Mouse (Mus musculus) liver, embryonic 13.5 days (tissue): ENCODE data around the gene Cacnb2. TPM values are rescaled to one million over a fixed set of nuclear protein-coding genes. Genes with fewer than 3 reads are reported as not detected.

ENCODE experiments used
- ATAC-seq: fragments of 200-750 bp; cut with Nextera tagmentation; 2 replicates; pipeline ENCODE4 v1.8.0; 2017; ENCODE audit warnings: low read depth, mild to moderate bottlenecking, moderate number of reproducible peaks, moderate library complexity
- DNase-seq: peaks from one replicate; pipeline ENCODE4 v3.0.0; 2022
- H3K27ac ChIP-seq: fragments of 300-500 bp; sonication (generic); 2 replicates; pipeline ENCODE4 v1.5.1; 2015; ENCODE audit warnings: moderate library complexity, mild to moderate bottlenecking, inconsistent platforms
- H3K27me3 ChIP-seq: fragments of 300-500 bp; sonication (generic); 2 replicates; pipeline ENCODE4 v1.6.1; 2015; ENCODE audit warnings: mild to moderate bottlenecking, inconsistent platforms
- H3K36me3 ChIP-seq: fragments of 300-500 bp; sonication (generic); 2 replicates; pipeline ENCODE4 v1.6.1; 2015; ENCODE audit warnings: mild to moderate bottlenecking, inconsistent platforms
- H3K4me1 ChIP-seq: fragments of 300-500 bp; sonication (generic); replicated peaks from 2 replicates; pipeline ENCODE4 v1.6.1; 2015; ENCODE audit warnings: inconsistent platforms
- H3K4me2 ChIP-seq: fragments of 300-500 bp; sonication (generic); 2 replicates; pipeline ENCODE4 v1.6.1; 2015; ENCODE audit warnings: inconsistent platforms, mild to moderate bottlenecking, moderate library complexity
- H3K4me3 ChIP-seq: fragments of 300-500 bp; sonication (generic); replicated peaks from 2 replicates; pipeline ENCODE4 v1.5.1; 2015; ENCODE audit warnings: mild to moderate bottlenecking, inconsistent platforms
- H3K9ac ChIP-seq: fragments of 300-500 bp; sonication (generic); 2 replicates; pipeline ENCODE4 v1.6.1; 2015; ENCODE audit warnings: mild to moderate bottlenecking, inconsistent platforms
- H3K9me3 ChIP-seq: fragments of 300-500 bp; sonication (generic); replicated peaks from 2 replicates; pipeline ENCODE4 v1.6.1; 2016; ENCODE audit warnings: inconsistent platforms
- WGBS: fragments of 180-500 bp; shearing (Covaris S2); methylation state at CpG from one replicate; pipeline ENCODE4 v1.1.7; 2015; ENCODE audit not compliant: insufficient replicate concordance; 5-methylcytosine and 5-hydroxymethylcytosine counted together
- polyA plus RNA-seq: library from polyadenylated mRNA; unstranded; fragments of >200 nt; fragmentation: Nextera tagmentation; extraction: Ambion mirVana; gene quantifications from 2 replicates; pipeline ENCODE4 v1.2.1, GENCODE M21; 2015

Cacnb2 gene
- polyA plus RNA-seq, 1 experiment from 2014 or later, result 0.30 TPM

GRCm38 (mm10) chr2:14834700-14835317, 231.9 kb downstream of the Cacnb2 start:
- 68% methylated on average over 5 of the region's 5 CpGs for WGBS
- H3K36me3 ChIP-seq, result no peaks in the 10 kb centered on the region
- no peak for DNase-seq
- no peak overlapping the region for H3K9ac ChIP-seq
- no peak for ATAC-seq
- no peak overlapping the region for H3K4me3 ChIP-seq
- H3K9me3 ChIP-seq, result no peaks in the 10 kb centered on the region
- H3K4me1 ChIP-seq, result no peaks in the 10 kb centered on the region
- H3K27ac ChIP-seq, result no peak overlapping the region
- no peaks in the 10 kb centered on the region for H3K27me3 ChIP-seq
- no peak overlapping the region for H3K4me2 ChIP-seq

GRCm38 (mm10) chr2:14841272-14841671, 238.4 kb downstream of the Cacnb2 start:
- no peaks in the 10 kb centered on the region for H3K4me1 ChIP-seq
- H3K9ac ChIP-seq, result no peak overlapping the region
- no peak overlapping the region for H3K4me2 ChIP-seq
- no peak overlapping the region for H3K4me3 ChIP-seq
- no peaks in the 10 kb centered on the region for H3K9me3 ChIP-seq
- ATAC-seq (no peak), DNase-seq (no peak)
- no peak overlapping the region for H3K27ac ChIP-seq
- 33% methylated on average over 1 of the region's 1 CpGs for WGBS
- H3K27me3 ChIP-seq, result no peaks in the 10 kb centered on the region
- no peaks in the 10 kb centered on the region for H3K36me3 ChIP-seq

GRCm38 (mm10) chr2:14846727-14847126, 243.8 kb downstream of the Cacnb2 start:
- H3K9ac ChIP-seq, result no peak overlapping the region
- no peaks in the 10 kb centered on the region for H3K27me3 ChIP-seq
- no peaks in the 10 kb centered on the region for H3K4me1 ChIP-seq
- no peak overlapping the region for H3K4me2 ChIP-seq
- no peak overlapping the region for H3K27ac ChIP-seq
- no peaks in the 10 kb centered on the region for H3K9me3 ChIP-seq
- no peaks in the 10 kb centered on the region for H3K36me3 ChIP-seq
- H3K4me3 ChIP-seq, result no peak overlapping the region
- ATAC-seq (no peak), DNase-seq (no peak)
- 20% methylated on average over 1 of the region's 1 CpGs for WGBS

GRCm38 (mm10) chr2:14847188-14847587, 244.3 kb downstream of the Cacnb2 start:
- Histone ChIP-seq H3K36me3 (no peaks in the 10 kb centered on the region), H3K9ac (no peak overlapping the region)

GRCm38 (mm10) chr2:14850831-14851230, 247.9 kb downstream of the Cacnb2 start:
- no peak for ATAC-seq
- no peaks in the 10 kb centered on the region for H3K36me3 ChIP-seq
- no peak overlapping the region for H3K9ac ChIP-seq
- H3K27ac ChIP-seq, result no peak overlapping the region
- no peaks in the 10 kb centered on the region for H3K27me3 ChIP-seq
- H3K4me3 ChIP-seq, result no peak overlapping the region
- WGBS, result 55% methylated on average over 1 of the region's 1 CpGs
- no peak overlapping the region for H3K4me2 ChIP-seq
- H3K4me1 ChIP-seq, result no peaks in the 10 kb centered on the region
- no peaks in the 10 kb centered on the region for H3K9me3 ChIP-seq
- no peak for DNase-seq

More at GRCm38 (mm10) chr2:14847188-14847587, 244.3 kb downstream of the Cacnb2 start:
- no peak for ATAC-seq
- WGBS, result 61% methylated on average over 1 of the region's 1 CpGs
- Histone ChIP-seq H3K4me2 (no peak overlapping the region), H3K4me3 (no peak overlapping the region), H3K4me1 (no peaks in the 10 kb centered on the region), H3K27ac (no peak overlapping the region), H3K27me3 (no peaks in the 10 kb centered on the region), H3K9me3 (no peaks in the 10 kb centered on the region)
- DNase-seq, result no peak

GRCm38 (mm10) chr2:14851383-14851782, 248.5 kb downstream of the Cacnb2 start:
- no peaks in the 10 kb centered on the region for H3K4me1 ChIP-seq
- ATAC-seq, result no peak
- H3K27ac ChIP-seq, result no peak overlapping the region
- H3K4me3 ChIP-seq, result no peak overlapping the region
- no peaks in the 10 kb centered on the region for H3K27me3 ChIP-seq
- H3K9ac ChIP-seq, result no peak overlapping the region
- no peak overlapping the region for H3K4me2 ChIP-seq
- 53% methylated on average over 1 of the region's 1 CpGs for WGBS
- no peak for DNase-seq
- H3K9me3 ChIP-seq, result no peaks in the 10 kb centered on the region
- H3K36me3 ChIP-seq, result no peaks in the 10 kb centered on the region

GRCm38 (mm10) chr2:14854054-14854453, 251.2 kb downstream of the Cacnb2 start:
- Histone ChIP-seq H3K27ac (no peak overlapping the region), H3K4me3 (no peak overlapping the region), H3K27me3 (no peaks in the 10 kb centered on the region), H3K4me2 (no peak overlapping the region), H3K36me3 (no peaks in the 10 kb centered on the region), H3K9me3 (no peaks in the 10 kb centered on the region), H3K4me1 (no peaks in the 10 kb centered on the region), H3K9ac (no peak overlapping the region)
- DNase-seq (no peak), ATAC-seq (no peak)
- 70% methylated on average over 2 of the region's 2 CpGs for WGBS

GRCm38 (mm10) chr2:14858301-14858700, 255.4 kb downstream of the Cacnb2 start:
- no peak overlapping the region for H3K4me3 ChIP-seq
- ATAC-seq, result no peak
- no peaks in the 10 kb centered on the region for H3K36me3 ChIP-seq
- no peaks in the 10 kb centered on the region for H3K9me3 ChIP-seq
- no peak overlapping the region for H3K9ac ChIP-seq
- no peak for DNase-seq
- H3K27me3 ChIP-seq, result no peaks in the 10 kb centered on the region
- no peak overlapping the region for H3K4me2 ChIP-seq
- no peaks in the 10 kb centered on the region for H3K4me1 ChIP-seq
- H3K27ac ChIP-seq, result no peak overlapping the region
- WGBS, result 85% methylated on average over 1 of the region's 1 CpGs

GRCm38 (mm10) chr2:14860350-14860749, 257.5 kb downstream of the Cacnb2 start:
- Histone ChIP-seq H3K9ac (no peak overlapping the region), H3K4me3 (no peak overlapping the region), H3K36me3 (no peaks in the 10 kb centered on the region), H3K9me3 (no peaks in the 10 kb centered on the region), H3K27ac (no peak overlapping the region), H3K27me3 (no peaks in the 10 kb centered on the region), H3K4me1 (no peaks in the 10 kb centered on the region), H3K4me2 (no peak overlapping the region)
- ATAC-seq, result no peak
- 64% methylated on average over 3 of the region's 3 CpGs for WGBS
- no peak for DNase-seq

GRCm38 (mm10) chr2:14861613-14862012, 258.7 kb downstream of the Cacnb2 start:
- H3K36me3 ChIP-seq, result no peaks in the 10 kb centered on the region
- no peaks in the 10 kb centered on the region for H3K4me1 ChIP-seq
- H3K27me3 ChIP-seq, result no peaks in the 10 kb centered on the region
- DNase-seq, result no peak
- H3K9me3 ChIP-seq, result no peaks in the 10 kb centered on the region
- no peak overlapping the region for H3K27ac ChIP-seq
- no peak overlapping the region for H3K9ac ChIP-seq
- ATAC-seq, result no peak
- WGBS, result 63% methylated on average over 2 of the region's 2 CpGs
- H3K4me3 ChIP-seq, result no peak overlapping the region
- H3K4me2 ChIP-seq, result no peak overlapping the region

- no peaks in the 10 kb centered on the region for H3K4me1 ChIP-seq
- no peaks in the 10 kb centered on the region for H3K36me3 ChIP-seq
- no peak overlapping the region for H3K9ac ChIP-seq
- no peak for DNase-seq
- no peak overlapping the region for H3K4me2 ChIP-seq
- WGBS, result 12% methylated on average over 1 of the region's 1 CpGs
- H3K27me3 ChIP-seq, result no peaks in the 10 kb centered on the region
- ATAC-seq, result no peak
- H3K4me3 ChIP-seq, result no peak overlapping the region
- no peak overlapping the region for H3K27ac ChIP-seq
- no peaks in the 10 kb centered on the region for H3K9me3 ChIP-seq
Measured at GRCm38 (mm10) chr2:14862981-14863380, 260.1 kb downstream of the Cacnb2 start.

- ATAC-seq (no peak), DNase-seq (no peak)
- Histone ChIP-seq H3K9ac (no peak overlapping the region), H3K36me3 (no peaks in the 10 kb centered on the region), H3K27me3 (no peaks in the 10 kb centered on the region), H3K4me1 (no peaks in the 10 kb centered on the region), H3K4me3 (no peak overlapping the region), H3K9me3 (no peaks in the 10 kb centered on the region), H3K4me2 (no peak overlapping the region), H3K27ac (no peak overlapping the region)
- WGBS, result 46% methylated on average over 1 of the region's 1 CpGs
Measured at GRCm38 (mm10) chr2:14873116-14873515, 270.2 kb downstream of the Cacnb2 start.
